In the genomic region with DNA sequence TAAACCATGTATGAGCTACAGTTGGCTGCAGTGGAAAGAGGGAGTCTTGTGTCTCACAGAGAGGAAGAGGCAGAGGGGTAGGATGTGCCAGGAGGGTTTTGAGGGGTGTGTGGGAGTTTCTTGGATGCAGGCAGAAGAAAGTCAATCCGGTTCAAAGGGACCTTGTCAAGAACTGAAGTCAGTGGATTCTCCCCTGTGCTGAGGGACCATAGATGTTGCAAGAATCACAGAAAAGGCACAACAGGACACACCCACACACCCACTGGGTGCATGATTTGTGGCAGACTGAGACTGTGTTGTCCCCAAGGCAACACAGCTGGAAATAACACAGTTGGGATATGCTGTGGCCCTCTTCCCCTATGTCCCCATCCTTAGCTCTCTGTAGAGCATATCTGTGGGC, we compare ENCODE assay signal across 7 mouse cellular contexts.
DNase-seq lines count a peak whose midpoint lies in the region; ATAC-seq and TF ChIP-seq lines count a peak whose summit lies in the region.

No protein-coding gene starts in this region.

- H3K9ac ChIP-seq in liver, adult 2 months (ENCODE audit: low read depth, low read length), result no peak overlapping the region
- no peak overlapping the region for H3K9ac ChIP-seq in liver, embryonic 11.5 days (ENCODE audit: low read depth, low read length)
- H3K9ac ChIP-seq in embryonic facial prominence, embryonic 15.5 days, result no peak overlapping the region
- no peak overlapping the region for H3K9ac ChIP-seq in heart, embryonic 12.5 days

- H3K4me1 ChIP-seq in liver, adult 2 months (ENCODE audit: control insufficient read depth, insufficient read depth, low read length), result peaks cover 28% of the 10 kb centered on the region
- H3K4me1 ChIP-seq in liver, embryonic 11.5 days (replicated peaks; ENCODE audit: control insufficient read depth, insufficient read depth, low read length), result peaks cover 29% of the 10 kb centered on the region
- H3K4me1 ChIP-seq in embryonic facial prominence, embryonic 15.5 days, result peaks cover 77% of the 10 kb centered on the region
- peaks cover 35% of the 10 kb centered on the region for H3K4me1 ChIP-seq in heart, embryonic 12.5 days (replicated peaks)

- no peak for ATAC-seq in liver, embryonic 11.5 days (replicated peaks; ENCODE audit: low FRiP score)
- no peak for ATAC-seq in embryonic facial prominence, embryonic 15.5 days (ENCODE audit: insufficient number of reproducible peaks, low FRiP score, low TSS enrichment, low read depth)
- peak; percentile 53 for ATAC-seq in granulocyte monocyte progenitor cell, adult 5-6 weeks (replicated peaks; ENCODE audit: poor library complexity, severe bottlenecking)
- ATAC-seq in heart, embryonic 12.5 days (ENCODE audit: insufficient number of reproducible peaks, low FRiP score), result no peak

- WGBS in liver, adult 2 months, result 27% methylated on average over 1 of the region's 1 CpGs
- WGBS in liver, embryonic 11.5 days, result 74% methylated on average over 1 of the region's 1 CpGs
- 44% methylated on average over 1 of the region's 1 CpGs for WGBS in embryonic facial prominence, embryonic 15.5 days
- 71% methylated on average over 1 of the region's 1 CpGs for WGBS in heart, embryonic 12.5 days

- H3ac ChIP-seq in myocyte (ENCODE audit: control insufficient read depth, insufficient read length), result no peak overlapping the region

- no peaks in the 10 kb centered on the region for H3K36me3 ChIP-seq in liver, adult 2 months (ENCODE audit: control insufficient read depth, insufficient read depth, low read length)
- H3K36me3 ChIP-seq in liver, embryonic 11.5 days (ENCODE audit: control insufficient read depth, insufficient read depth, low read length), result no peaks in the 10 kb centered on the region
- H3K36me3 ChIP-seq in embryonic facial prominence, embryonic 15.5 days, result no peaks in the 10 kb centered on the region
- H3K36me3 ChIP-seq in myocyte (ENCODE audit: control insufficient read depth, insufficient read depth), result no peaks in the 10 kb centered on the region
- H3K36me3 ChIP-seq in heart, embryonic 12.5 days, result no peaks in the 10 kb centered on the region

- no peak overlapping the region for H3K4me3 ChIP-seq in liver, adult 2 months (ENCODE audit: insufficient read depth, low read depth, low read length)
- no peak overlapping the region for H3K4me3 ChIP-seq in liver, embryonic 11.5 days (ENCODE audit: low read depth, low read length)
- H3K4me3 ChIP-seq in embryonic facial prominence, embryonic 15.5 days (replicated peaks), result no peak overlapping the region
- H3K4me3 ChIP-seq in myocyte, result no peak overlapping the region
- no peak overlapping the region for H3K4me3 ChIP-seq in heart, embryonic 12.5 days

- H3K27me3 ChIP-seq in liver, adult 2 months (ENCODE audit: control insufficient read depth, insufficient read depth, low read length), result no peaks in the 10 kb centered on the region
- no peaks in the 10 kb centered on the region; the same call in 1 of the 2 replicates for H3K27me3 ChIP-seq in liver, embryonic 11.5 days (replicated peaks; ENCODE audit: control insufficient read depth, insufficient read depth, low read length)
- no peaks in the 10 kb centered on the region for H3K27me3 ChIP-seq in embryonic facial prominence, embryonic 15.5 days
- H3K27me3 ChIP-seq in myocyte (ENCODE audit: control insufficient read depth, insufficient read depth, insufficient read length), result no peaks in the 10 kb centered on the region
- H3K27me3 ChIP-seq in heart, embryonic 12.5 days (replicated peaks), result peaks cover 31% of the 10 kb centered on the region

- H3K4me2 ChIP-seq in liver, embryonic 11.5 days, result no peak overlapping the region
- H3K4me2 ChIP-seq in embryonic facial prominence, embryonic 15.5 days (replicated peaks), result no peak overlapping the region
- H3K4me2 ChIP-seq in myocyte (ENCODE audit: low read depth), result peak overlapping the region; percentile 25
- no peak overlapping the region for H3K4me2 ChIP-seq in heart, embryonic 12.5 days

- peak; percentile 77 for DNase-seq in liver, adult 2 months (ENCODE audit: extremely low read depth, low read depth, low spot score)
- no peak for DNase-seq in liver, embryonic 11.5 days (ENCODE audit: low spot score)
- DNase-seq in T-cell, adult 2 months (ENCODE audit: low spot score), result no peak

- TF ChIP-seq CTCF in liver, adult 2 months (IDR thresholded peaks at IDR 0.05; ENCODE audit: low read depth, low read length), result no peak

- no peak for TF ChIP-seq POLR2A in liver, adult 2 months (IDR thresholded peaks at IDR 0.05; ENCODE audit: extremely low read depth, insufficient read depth, low read length)
- no peak for TF ChIP-seq POLR2A in myocyte (IDR thresholded peaks at IDR 0.05; ENCODE audit: insufficient read length, low read depth)

- H3K79me2 ChIP-seq in liver, adult 2 months (ENCODE audit: control insufficient read depth, insufficient read depth, low read length), result no peaks in the 10 kb centered on the region
- no peaks in the 10 kb centered on the region for H3K79me2 ChIP-seq in myocyte (ENCODE audit: control insufficient read depth, insufficient read depth)

- H3K27ac ChIP-seq in liver, adult 2 months (replicated peaks; ENCODE audit: insufficient read depth, low read depth, low read length), result peak overlapping the region; percentile 80
- no peak overlapping the region for H3K27ac ChIP-seq in liver, embryonic 11.5 days (ENCODE audit: low read depth, low read length)
- peak overlapping the region; percentile 76 for H3K27ac ChIP-seq in embryonic facial prominence, embryonic 15.5 days (replicated peaks)
- no peak overlapping the region for H3K27ac ChIP-seq in heart, embryonic 12.5 days (ENCODE audit: poor library complexity, severe bottlenecking)

- peaks cover 6% of the 10 kb centered on the region for H3K9me3 ChIP-seq in liver, embryonic 11.5 days (ENCODE audit: control insufficient read depth, low read length)
- no peaks in the 10 kb centered on the region for H3K9me3 ChIP-seq in embryonic facial prominence, embryonic 15.5 days (replicated peaks)
- H3K9me3 ChIP-seq in heart, embryonic 12.5 days (replicated peaks), result peaks cover 6% of the 10 kb centered on the region

TF ChIP-seq in myocyte, 11 proteins besides CTCF, POLR2A, EP300 and RAD21:
- TF ChIP-seq REST (IDR thresholded peaks at IDR 0.05; ENCODE audit: insufficient read depth, insufficient read length), result no peak
- TF ChIP-seq MYOG (IDR thresholded peaks at IDR 0.05; ENCODE audit: control insufficient read depth in 1 of 3, insufficient read depth in 1 of 3, insufficient read length in 2 of 3, low read depth in 2 of 3), result no peak
- TF ChIP-seq MAX (IDR thresholded peaks at IDR 0.05; ENCODE audit: low read depth), result no peak
- no peak for TF ChIP-seq TCF3 (IDR thresholded peaks at IDR 0.05; ENCODE audit: insufficient read length, low read depth)
- no peak for TF ChIP-seq TCF12 (IDR thresholded peaks at IDR 0.05; ENCODE audit: insufficient read depth, poor library complexity, severe bottlenecking)
- TF ChIP-seq MYOD1 (IDR thresholded peaks at IDR 0.05; ENCODE audit: control insufficient read depth in 1 of 3, insufficient read length in 2 of 3, low read depth in 2 of 3), result no peak
- no peak for TF ChIP-seq USF1 (IDR thresholded peaks at IDR 0.05; ENCODE audit: low read depth)
- TF ChIP-seq SRF (IDR thresholded peaks at IDR 0.05; ENCODE audit: control insufficient read depth, insufficient read length, low read depth), result no peak
- no peak for TF ChIP-seq E2F4 (IDR thresholded peaks at IDR 0.05; ENCODE audit: insufficient read depth)
- no peak for TF ChIP-seq CEBPB (IDR thresholded peaks at IDR 0.05; ENCODE audit: insufficient read depth, poor library complexity, severe bottlenecking)
- TF ChIP-seq POLR2AphosphoS2 (IDR thresholded peaks at IDR 0.05; ENCODE audit: insufficient read length, low read depth), result no peak

Comparison
In these comparisons a context has a peak if more than half of its experiments do, and no peak if none do; other contexts are left out.
1. H3K27ac ChIP-seq: peak in liver, adult 2 months (single experiment) and embryonic facial prominence, embryonic 15.5 days (single experiment); none in liver, embryonic 11.5 days (single experiment) and heart, embryonic 12.5 days (single experiment).